Mouse (Mus musculus): ENCODE measurements around the gene Kif6. TPM values are rescaled to one million over a fixed set of nuclear protein-coding genes. Genes with fewer than 3 reads are reported as not detected.

Gene Kif6
- polyA plus RNA-seq, 1 experiment from 2014 or later, result 3.1 TPM

GRCm38 (mm10) chr17:49761838-49762237 lies 146.9 kb downstream of the Kif6 start:
- Histone ChIP-seq H3K9ac (replicated peaks; ENCODE audit: low read length) (no peak overlapping the region), H3K36me3 (replicated peaks; ENCODE audit: control insufficient read depth, insufficient read depth, low read depth, low read length) (no peaks in the 10 kb centered on the region), H3K9me3 (replicated peaks; ENCODE audit: control insufficient read depth, low read length) (no peaks in the 10 kb centered on the region), H3K27ac (replicated peaks; ENCODE audit: low read depth, low read length) (no peak overlapping the region), H3K4me1 (ENCODE audit: control insufficient read depth, insufficient read depth, low read length) (no peaks in the 10 kb centered on the region), H3K4me2 (ENCODE audit: low read depth, low read length) (no peak overlapping the region), H3K27me3 (ENCODE audit: control insufficient read depth, insufficient read depth, low read length) (no peaks in the 10 kb centered on the region), H3K4me3 (ENCODE audit: low read depth, low read length) (no peak overlapping the region)
- ATAC-seq (replicated peaks; ENCODE audit: insufficient number of reproducible peaks, low FRiP score, low TSS enrichment, low read depth) (no peak), DNase-seq (ENCODE audit: low spot score) (no peak)
- 80% methylated on average over 8 of the region's 8 CpGs for WGBS

GRCm38 (mm10) chr17:49764963-49765362 lies 150.0 kb downstream of the Kif6 start:
- H3K4me3 ChIP-seq (ENCODE audit: low read depth, low read length), result no peak overlapping the region

GRCm38 (mm10) chr17:49767717-49768370 lies 152.9 kb downstream of the Kif6 start:
- no peak overlapping the region for H3K9ac ChIP-seq (replicated peaks; ENCODE audit: low read length)
- ATAC-seq (replicated peaks; ENCODE audit: insufficient number of reproducible peaks, low FRiP score, low TSS enrichment, low read depth) (no peak), DNase-seq (ENCODE audit: low spot score) (no peak)
- no peaks in the 10 kb centered on the region for H3K4me1 ChIP-seq (ENCODE audit: control insufficient read depth, insufficient read depth, low read length)
- no peak overlapping the region for H3K27ac ChIP-seq (replicated peaks; ENCODE audit: low read depth, low read length)
- H3K4me2 ChIP-seq (ENCODE audit: low read depth, low read length), result no peak overlapping the region
- WGBS, result 28% methylated on average over 10 of the region's 10 CpGs
- H3K36me3 ChIP-seq (replicated peaks; ENCODE audit: control insufficient read depth, insufficient read depth, low read depth, low read length), result no peaks in the 10 kb centered on the region
- no peak overlapping the region for H3K4me3 ChIP-seq (ENCODE audit: low read depth, low read length)
- H3K9me3 ChIP-seq (replicated peaks; ENCODE audit: control insufficient read depth, low read length), result no peaks in the 10 kb centered on the region; the same call in 1 of the 2 replicates
- no peaks in the 10 kb centered on the region for H3K27me3 ChIP-seq (ENCODE audit: control insufficient read depth, insufficient read depth, low read length)

More at GRCm38 (mm10) chr17:49764963-49765362, 150.0 kb downstream of the Kif6 start:
- Histone ChIP-seq H3K36me3 (replicated peaks; ENCODE audit: control insufficient read depth, insufficient read depth, low read depth, low read length) (no peaks in the 10 kb centered on the region), H3K9me3 (replicated peaks; ENCODE audit: control insufficient read depth, low read length) (no peaks in the 10 kb centered on the region; the same call in 1 of the 2 replicates), H3K9ac (replicated peaks; ENCODE audit: low read length) (no peak overlapping the region), H3K4me2 (ENCODE audit: low read depth, low read length) (no peak overlapping the region), H3K27ac (replicated peaks; ENCODE audit: low read depth, low read length) (no peak overlapping the region), H3K4me1 (ENCODE audit: control insufficient read depth, insufficient read depth, low read length) (no peaks in the 10 kb centered on the region), H3K27me3 (ENCODE audit: control insufficient read depth, insufficient read depth, low read length) (no peaks in the 10 kb centered on the region)
- ATAC-seq (replicated peaks; ENCODE audit: insufficient number of reproducible peaks, low FRiP score, low TSS enrichment, low read depth) (no peak), DNase-seq (ENCODE audit: low spot score) (no peak)
- 61% methylated on average over 6 of the region's 6 CpGs for WGBS

GRCm38 (mm10) chr17:49771703-49772315 lies 156.9 kb downstream of the Kif6 start:
- Histone ChIP-seq H3K27me3 (ENCODE audit: control insufficient read depth, insufficient read depth, low read length) (no peaks in the 10 kb centered on the region), H3K9ac (replicated peaks; ENCODE audit: low read length) (no peak overlapping the region), H3K36me3 (replicated peaks; ENCODE audit: control insufficient read depth, insufficient read depth, low read depth, low read length) (no peaks in the 10 kb centered on the region), H3K4me2 (ENCODE audit: low read depth, low read length) (no peak overlapping the region), H3K4me1 (ENCODE audit: control insufficient read depth, insufficient read depth, low read length) (no peaks in the 10 kb centered on the region), H3K27ac (replicated peaks; ENCODE audit: low read depth, low read length) (no peak overlapping the region), H3K4me3 (ENCODE audit: low read depth, low read length) (no peak overlapping the region), H3K9me3 (replicated peaks; ENCODE audit: control insufficient read depth, low read length) (no peaks in the 10 kb centered on the region; the same call in 1 of the 2 replicates)
- DNase-seq (ENCODE audit: low spot score) (no peak), ATAC-seq (replicated peaks; ENCODE audit: insufficient number of reproducible peaks, low FRiP score, low TSS enrichment, low read depth) (no peak)
- 75% methylated on average over 10 of the region's 10 CpGs for WGBS

- DNase-seq (ENCODE audit: low spot score), result no peak
- H3K27me3 ChIP-seq (ENCODE audit: control insufficient read depth, insufficient read depth, low read length), result no peaks in the 10 kb centered on the region
- no peak overlapping the region for H3K9ac ChIP-seq (replicated peaks; ENCODE audit: low read length)
- no peaks in the 10 kb centered on the region for H3K9me3 ChIP-seq (replicated peaks; ENCODE audit: control insufficient read depth, low read length)
- H3K27ac ChIP-seq (replicated peaks; ENCODE audit: low read depth, low read length), result no peak overlapping the region
- H3K4me3 ChIP-seq (ENCODE audit: low read depth, low read length), result no peak overlapping the region
- no peaks in the 10 kb centered on the region for H3K4me1 ChIP-seq (ENCODE audit: control insufficient read depth, insufficient read depth, low read length)
- WGBS, result 72% methylated on average over 13 of the region's 13 CpGs
- no peak overlapping the region for H3K4me2 ChIP-seq (ENCODE audit: low read depth, low read length)
- no peaks in the 10 kb centered on the region for H3K36me3 ChIP-seq (replicated peaks; ENCODE audit: control insufficient read depth, insufficient read depth, low read depth, low read length)
- ATAC-seq (replicated peaks; ENCODE audit: insufficient number of reproducible peaks, low FRiP score, low TSS enrichment, low read depth), result no peak
Measured at GRCm38 (mm10) chr17:49777115-49777839, 162.3 kb downstream of the Kif6 start.

GRCm38 (mm10) chr17:49779066-49779465 lies 164.1 kb downstream of the Kif6 start:
- H3K9ac ChIP-seq (replicated peaks; ENCODE audit: low read length), result no peak overlapping the region
- DNase-seq (ENCODE audit: low spot score) (no peak), ATAC-seq (replicated peaks; ENCODE audit: insufficient number of reproducible peaks, low FRiP score, low TSS enrichment, low read depth) (no peak)
- no peaks in the 10 kb centered on the region for H3K4me1 ChIP-seq (ENCODE audit: control insufficient read depth, insufficient read depth, low read length)
- no peak overlapping the region for H3K4me3 ChIP-seq (ENCODE audit: low read depth, low read length)
- 84% methylated on average over 4 of the region's 4 CpGs for WGBS
- H3K27me3 ChIP-seq (ENCODE audit: control insufficient read depth, insufficient read depth, low read length), result no peaks in the 10 kb centered on the region
- no peak overlapping the region for H3K4me2 ChIP-seq (ENCODE audit: low read depth, low read length)
- no peaks in the 10 kb centered on the region for H3K36me3 ChIP-seq (replicated peaks; ENCODE audit: control insufficient read depth, insufficient read depth, low read depth, low read length)
- H3K27ac ChIP-seq (replicated peaks; ENCODE audit: low read depth, low read length), result no peak overlapping the region
- no peaks in the 10 kb centered on the region for H3K9me3 ChIP-seq (replicated peaks; ENCODE audit: control insufficient read depth, low read length)

- DNase-seq (ENCODE audit: low spot score) (no peak), ATAC-seq (replicated peaks; ENCODE audit: insufficient number of reproducible peaks, low FRiP score, low TSS enrichment, low read depth) (no peak)
- H3K4me1 ChIP-seq (ENCODE audit: control insufficient read depth, insufficient read depth, low read length), result no peaks in the 10 kb centered on the region
- no peak overlapping the region for H3K4me2 ChIP-seq (ENCODE audit: low read depth, low read length)
- no peak overlapping the region for H3K9ac ChIP-seq (replicated peaks; ENCODE audit: low read length)
- WGBS, result 73% methylated on average over 3 of the region's 3 CpGs
- no peaks in the 10 kb centered on the region for H3K36me3 ChIP-seq (replicated peaks; ENCODE audit: control insufficient read depth, insufficient read depth, low read depth, low read length)
- H3K9me3 ChIP-seq (replicated peaks; ENCODE audit: control insufficient read depth, low read length), result no peaks in the 10 kb centered on the region
- H3K4me3 ChIP-seq (ENCODE audit: low read depth, low read length), result no peak overlapping the region
- no peak overlapping the region for H3K27ac ChIP-seq (replicated peaks; ENCODE audit: low read depth, low read length)
- H3K27me3 ChIP-seq (ENCODE audit: control insufficient read depth, insufficient read depth, low read length), result no peaks in the 10 kb centered on the region
Measured at GRCm38 (mm10) chr17:49779576-49779975, 164.6 kb downstream of the Kif6 start.

- Histone ChIP-seq H3K4me3 (ENCODE audit: low read depth, low read length) (no peak overlapping the region), H3K36me3 (replicated peaks; ENCODE audit: control insufficient read depth, insufficient read depth, low read depth, low read length) (no peaks in the 10 kb centered on the region), H3K4me1 (ENCODE audit: control insufficient read depth, insufficient read depth, low read length) (no peaks in the 10 kb centered on the region), H3K27me3 (ENCODE audit: control insufficient read depth, insufficient read depth, low read length) (no peaks in the 10 kb centered on the region), H3K9ac (replicated peaks; ENCODE audit: low read length) (no peak overlapping the region), H3K4me2 (ENCODE audit: low read depth, low read length) (no peak overlapping the region), H3K27ac (replicated peaks; ENCODE audit: low read depth, low read length) (no peak overlapping the region), H3K9me3 (replicated peaks; ENCODE audit: control insufficient read depth, low read length) (no peaks in the 10 kb centered on the region)
- 81% methylated on average over 5 of the region's 5 CpGs for WGBS
- DNase-seq (ENCODE audit: low spot score) (no peak), ATAC-seq (replicated peaks; ENCODE audit: insufficient number of reproducible peaks, low FRiP score, low TSS enrichment, low read depth) (no peak)
Measured at GRCm38 (mm10) chr17:49785851-49786250, 170.9 kb downstream of the Kif6 start.

Measured in embryonic facial prominence, embryonic 11.5 days (tissue).